Mouse (Mus musculus): ENCODE measurements around the gene Prkag2. TPM values are rescaled to one million over a fixed set of nuclear protein-coding genes. Genes with fewer than 3 reads are reported as not detected.
A peak's percentile ranks its signal among the peaks of the same experiment; 100 is the strongest.

Prkag2 gene
- polyA plus RNA-seq, 1 experiment from 2014 or later, result 98.9 TPM

- H3K9ac ChIP-seq (replicated peaks; ENCODE audit: low read depth, low read length), result no peak overlapping the region
- H3K27me3 ChIP-seq (ENCODE audit: control insufficient read depth, insufficient read depth, low read length), result no peaks in the 10 kb centered on the region
- no peaks in the 10 kb centered on the region for H3K36me3 ChIP-seq (ENCODE audit: control insufficient read depth, insufficient read depth, low read length)
- H3K4me1 ChIP-seq (ENCODE audit: control insufficient read depth, insufficient read depth, low read length), result no peaks in the 10 kb centered on the region
- WGBS, result 77% methylated on average over 4 of the region's 4 CpGs
- no peak overlapping the region for H3K27ac ChIP-seq (ENCODE audit: low read depth, low read length)
- H3K4me2 ChIP-seq (ENCODE audit: low read depth, low read length), result no peak overlapping the region
- H3K4me3 ChIP-seq (ENCODE audit: low read depth, low read length), result no peak overlapping the region
- no peaks in the 10 kb centered on the region for H3K9me3 ChIP-seq (ENCODE audit: control insufficient read depth, low read length)
- no peak for ATAC-seq (ENCODE audit: low read depth)
Observed at GRCm38 (mm10) chr5:24963776-24964175, 136.7 kb downstream of the Prkag2 start.

- Histone ChIP-seq H3K9me3 (ENCODE audit: control insufficient read depth, low read length) (no peaks in the 10 kb centered on the region), H3K27ac (ENCODE audit: low read depth, low read length) (no peak overlapping the region), H3K27me3 (ENCODE audit: control insufficient read depth, insufficient read depth, low read length) (no peaks in the 10 kb centered on the region), H3K36me3 (ENCODE audit: control insufficient read depth, insufficient read depth, low read length) (no peaks in the 10 kb centered on the region), H3K9ac (replicated peaks; ENCODE audit: low read depth, low read length) (no peak overlapping the region), H3K4me3 (ENCODE audit: low read depth, low read length) (no peak overlapping the region), H3K4me1 (ENCODE audit: control insufficient read depth, insufficient read depth, low read length) (no peaks in the 10 kb centered on the region), H3K4me2 (ENCODE audit: low read depth, low read length) (no peak overlapping the region)
- WGBS, result 93% methylated on average over 5 of the region's 5 CpGs
- ATAC-seq (ENCODE audit: low read depth), result no peak
Observed at GRCm38 (mm10) chr5:24960791-24961190, 139.7 kb downstream of the Prkag2 start.

DNA sequence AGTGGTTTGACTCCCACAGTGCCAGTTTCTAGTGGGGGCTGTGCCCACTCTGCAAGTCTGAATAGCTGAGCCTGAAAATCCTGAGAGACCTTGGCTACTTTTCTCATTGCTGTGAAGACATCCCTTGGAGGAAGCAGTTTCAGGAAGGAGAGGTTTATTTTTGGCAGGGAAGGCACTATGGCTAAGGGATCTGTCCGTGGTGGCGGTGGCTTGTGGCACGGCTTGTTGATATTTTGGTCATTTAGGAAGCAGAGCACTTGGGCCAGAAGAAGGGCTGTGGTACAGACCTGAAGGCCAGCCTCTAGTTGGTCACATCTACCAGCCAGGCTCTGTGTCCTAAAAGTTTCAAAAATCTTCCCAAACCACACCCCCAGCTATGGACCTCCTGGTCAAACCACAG lies 140.7 kb downstream of the Prkag2 start:
- Histone ChIP-seq H3K4me1 (ENCODE audit: control insufficient read depth, insufficient read depth, low read length) (no peaks in the 10 kb centered on the region), H3K36me3 (ENCODE audit: control insufficient read depth, insufficient read depth, low read length) (no peaks in the 10 kb centered on the region), H3K9me3 (ENCODE audit: control insufficient read depth, low read length) (no peaks in the 10 kb centered on the region), H3K4me2 (ENCODE audit: low read depth, low read length) (no peak overlapping the region), H3K4me3 (ENCODE audit: low read depth, low read length) (no peak overlapping the region), H3K27ac (ENCODE audit: low read depth, low read length) (no peak overlapping the region), H3K9ac (replicated peaks; ENCODE audit: low read depth, low read length) (no peak overlapping the region), H3K27me3 (ENCODE audit: control insufficient read depth, insufficient read depth, low read length) (no peaks in the 10 kb centered on the region)
- ATAC-seq (ENCODE audit: low read depth), result no peak
- 89% methylated on average over 3 of the region's 3 CpGs for WGBS

DNA sequence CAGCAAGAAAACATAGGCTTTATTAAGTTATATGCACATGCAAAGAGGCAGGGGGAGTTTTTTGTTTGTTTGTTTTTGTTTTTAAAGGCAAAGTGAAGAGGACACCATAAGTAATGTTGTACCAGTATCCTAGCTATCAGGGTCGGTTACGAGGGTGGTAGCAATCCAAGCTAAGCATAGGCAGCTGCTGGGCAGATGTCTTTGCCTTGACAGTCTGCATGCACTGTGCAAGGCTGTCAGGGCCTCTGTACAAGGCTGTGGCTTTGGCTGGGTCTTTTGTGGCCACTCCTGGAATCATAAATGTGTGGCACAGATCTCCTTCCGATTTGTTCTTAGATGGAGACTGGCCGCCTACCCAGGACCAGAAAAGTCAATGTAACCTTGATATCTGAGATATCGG lies 141.8 kb downstream of the Prkag2 start:
- 90% methylated on average over 5 of the region's 5 CpGs for WGBS
- H3K4me3 ChIP-seq (ENCODE audit: low read depth, low read length), result no peak overlapping the region
- no peak overlapping the region for H3K4me2 ChIP-seq (ENCODE audit: low read depth, low read length)
- no peaks in the 10 kb centered on the region for H3K36me3 ChIP-seq (ENCODE audit: control insufficient read depth, insufficient read depth, low read length)
- no peaks in the 10 kb centered on the region for H3K9me3 ChIP-seq (ENCODE audit: control insufficient read depth, low read length)
- H3K27ac ChIP-seq (ENCODE audit: low read depth, low read length), result no peak overlapping the region
- ATAC-seq (ENCODE audit: low read depth), result no peak
- no peaks in the 10 kb centered on the region for H3K4me1 ChIP-seq (ENCODE audit: control insufficient read depth, insufficient read depth, low read length)
- H3K9ac ChIP-seq (replicated peaks; ENCODE audit: low read depth, low read length), result no peak overlapping the region
- no peaks in the 10 kb centered on the region for H3K27me3 ChIP-seq (ENCODE audit: control insufficient read depth, insufficient read depth, low read length)

DNA sequence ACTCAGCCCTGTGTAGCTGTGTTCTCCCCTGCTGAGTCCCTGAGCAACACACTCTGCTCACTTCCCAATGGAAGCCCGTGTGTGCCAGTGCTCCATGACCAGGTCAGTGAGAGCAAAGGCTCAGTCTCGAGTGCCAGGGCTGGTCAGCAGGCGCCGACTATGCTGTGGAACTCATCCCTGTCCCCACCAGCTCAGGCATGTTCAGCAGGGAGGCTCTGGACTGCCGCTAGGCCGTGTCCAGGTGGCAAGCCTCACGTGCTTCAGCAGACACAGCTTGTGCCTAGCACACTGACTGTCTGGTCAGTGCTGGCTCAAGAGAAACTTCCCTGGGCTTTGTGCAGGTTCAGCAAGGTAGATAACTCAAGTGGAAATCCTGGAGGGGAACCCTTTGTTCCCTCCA lies 143.6 kb downstream of the Prkag2 start:
- 90% methylated on average over 7 of the region's 7 CpGs for WGBS
- H3K4me1 ChIP-seq (ENCODE audit: control insufficient read depth, insufficient read depth, low read length), result no peaks in the 10 kb centered on the region
- no peak for ATAC-seq (ENCODE audit: low read depth)
- no peak overlapping the region for H3K4me2 ChIP-seq (ENCODE audit: low read depth, low read length)
- H3K9me3 ChIP-seq (ENCODE audit: control insufficient read depth, low read length), result no peaks in the 10 kb centered on the region
- no peak overlapping the region for H3K4me3 ChIP-seq (ENCODE audit: low read depth, low read length)
- no peak overlapping the region for H3K27ac ChIP-seq (ENCODE audit: low read depth, low read length)
- H3K27me3 ChIP-seq (ENCODE audit: control insufficient read depth, insufficient read depth, low read length), result no peaks in the 10 kb centered on the region
- no peaks in the 10 kb centered on the region for H3K36me3 ChIP-seq (ENCODE audit: control insufficient read depth, insufficient read depth, low read length)
- H3K9ac ChIP-seq (replicated peaks; ENCODE audit: low read depth, low read length), result no peak overlapping the region

- Histone ChIP-seq H3K4me2 (ENCODE audit: low read depth, low read length) (no peak overlapping the region), H3K27ac (ENCODE audit: low read depth, low read length) (no peak overlapping the region), H3K9me3 (ENCODE audit: control insufficient read depth, low read length) (no peaks in the 10 kb centered on the region), H3K9ac (replicated peaks; ENCODE audit: low read depth, low read length) (no peak overlapping the region), H3K36me3 (ENCODE audit: control insufficient read depth, insufficient read depth, low read length) (no peaks in the 10 kb centered on the region), H3K4me1 (ENCODE audit: control insufficient read depth, insufficient read depth, low read length) (no peaks in the 10 kb centered on the region), H3K27me3 (ENCODE audit: control insufficient read depth, insufficient read depth, low read length) (no peaks in the 10 kb centered on the region), H3K4me3 (ENCODE audit: low read depth, low read length) (no peak overlapping the region)
- peak; percentile 49; the same call in 1 of the 2 replicates for ATAC-seq (ENCODE audit: low read depth)
- WGBS, result 43% methylated on average over 16 of the region's 16 CpGs
Observed at GRCm38 (mm10) chr5:24952842-24953741, 147.3 kb downstream of the Prkag2 start.

GRCm38 (mm10) chr5:24952212-24952611 lies 148.2 kb downstream of the Prkag2 start:
- Histone ChIP-seq H3K27ac (ENCODE audit: low read depth, low read length) (no peak overlapping the region), H3K4me3 (ENCODE audit: low read depth, low read length) (no peak overlapping the region), H3K4me2 (ENCODE audit: low read depth, low read length) (no peak overlapping the region), H3K4me1 (ENCODE audit: control insufficient read depth, insufficient read depth, low read length) (no peaks in the 10 kb centered on the region), H3K36me3 (ENCODE audit: control insufficient read depth, insufficient read depth, low read length) (no peaks in the 10 kb centered on the region), H3K9me3 (ENCODE audit: control insufficient read depth, low read length) (no peaks in the 10 kb centered on the region), H3K9ac (replicated peaks; ENCODE audit: low read depth, low read length) (no peak overlapping the region), H3K27me3 (ENCODE audit: control insufficient read depth, insufficient read depth, low read length) (no peaks in the 10 kb centered on the region)
- ATAC-seq (ENCODE audit: low read depth), result no peak
- 33% methylated on average over 6 of the region's 6 CpGs for WGBS

DNA sequence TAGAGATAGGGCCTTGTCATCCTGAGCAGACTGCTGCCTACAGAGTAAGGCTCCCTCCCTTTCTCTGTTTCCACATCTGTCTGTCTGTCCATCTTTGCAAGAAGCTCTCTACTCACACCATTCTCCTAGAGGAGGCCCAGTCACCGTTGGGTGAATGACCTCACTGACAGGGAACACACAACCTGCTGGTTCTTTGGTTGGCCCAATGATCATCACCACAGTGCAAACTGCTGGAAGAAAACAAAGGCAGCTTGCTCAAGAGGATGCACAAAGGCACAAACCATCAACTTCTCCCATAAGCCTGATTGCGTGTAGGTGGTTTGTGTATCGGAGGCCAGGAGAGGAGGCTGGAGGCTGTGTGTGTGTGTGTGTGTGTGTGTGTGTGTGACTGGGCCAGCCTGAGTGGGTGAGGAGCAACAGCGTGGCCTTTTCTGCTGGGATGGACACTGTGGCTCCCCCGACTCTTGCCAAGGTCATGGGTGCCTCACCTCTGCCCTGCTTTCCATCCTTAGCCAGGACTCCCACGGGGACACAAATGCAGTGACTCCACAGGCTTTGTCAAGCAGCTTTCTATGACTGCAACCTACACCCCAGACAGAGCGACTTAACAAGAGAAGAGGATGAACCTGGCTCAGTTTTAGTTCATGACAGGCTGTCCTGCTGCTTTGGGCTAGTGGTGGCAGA lies 149.4 kb downstream of the Prkag2 start:
- Histone ChIP-seq H3K27ac (ENCODE audit: low read depth, low read length) (no peak overlapping the region), H3K9me3 (ENCODE audit: control insufficient read depth, low read length) (no peaks in the 10 kb centered on the region), H3K27me3 (ENCODE audit: control insufficient read depth, insufficient read depth, low read length) (no peaks in the 10 kb centered on the region), H3K4me1 (ENCODE audit: control insufficient read depth, insufficient read depth, low read length) (no peaks in the 10 kb centered on the region), H3K4me2 (ENCODE audit: low read depth, low read length) (no peak overlapping the region), H3K4me3 (ENCODE audit: low read depth, low read length) (no peak overlapping the region), H3K36me3 (ENCODE audit: control insufficient read depth, insufficient read depth, low read length) (no peaks in the 10 kb centered on the region), H3K9ac (replicated peaks; ENCODE audit: low read depth, low read length) (no peak overlapping the region)
- WGBS, result 84% methylated on average over 7 of the region's 7 CpGs
- no peak for ATAC-seq (ENCODE audit: low read depth)

DNA sequence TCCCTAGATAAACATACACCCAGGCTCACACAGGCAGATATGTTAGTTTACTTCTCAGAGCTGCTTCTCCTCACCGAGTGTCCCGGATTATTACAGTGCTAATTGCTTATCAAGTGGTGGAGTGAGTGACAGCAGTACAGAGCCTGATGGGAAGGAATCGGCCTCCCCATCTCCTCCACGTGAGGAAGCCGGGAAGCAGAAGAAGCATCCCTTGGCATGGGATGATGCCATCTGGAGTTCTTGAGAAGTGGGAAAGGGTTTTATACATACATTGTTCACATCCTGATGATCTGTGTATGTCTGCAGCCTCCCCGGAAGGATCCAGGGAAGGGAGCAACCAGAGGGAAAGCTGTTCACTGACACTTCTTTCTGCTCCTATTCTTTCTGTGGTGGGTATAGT lies 150.4 kb downstream of the Prkag2 start:
- WGBS, result 82% methylated on average over 6 of the region's 6 CpGs
- no peak overlapping the region for H3K9ac ChIP-seq (replicated peaks; ENCODE audit: low read depth, low read length)
- no peak overlapping the region for H3K4me3 ChIP-seq (ENCODE audit: low read depth, low read length)
- ATAC-seq (ENCODE audit: low read depth), result no peak
- H3K27me3 ChIP-seq (ENCODE audit: control insufficient read depth, insufficient read depth, low read length), result no peaks in the 10 kb centered on the region
- H3K4me1 ChIP-seq (ENCODE audit: control insufficient read depth, insufficient read depth, low read length), result no peaks in the 10 kb centered on the region
- H3K4me2 ChIP-seq (ENCODE audit: low read depth, low read length), result no peak overlapping the region
- H3K27ac ChIP-seq (ENCODE audit: low read depth, low read length), result no peak overlapping the region
- no peaks in the 10 kb centered on the region for H3K9me3 ChIP-seq (ENCODE audit: control insufficient read depth, low read length)
- no peaks in the 10 kb centered on the region for H3K36me3 ChIP-seq (ENCODE audit: control insufficient read depth, insufficient read depth, low read length)
